Mouse (Mus musculus): ENCODE data around the gene Sipa1l1.

Sipa1l1 gene

DNA sequence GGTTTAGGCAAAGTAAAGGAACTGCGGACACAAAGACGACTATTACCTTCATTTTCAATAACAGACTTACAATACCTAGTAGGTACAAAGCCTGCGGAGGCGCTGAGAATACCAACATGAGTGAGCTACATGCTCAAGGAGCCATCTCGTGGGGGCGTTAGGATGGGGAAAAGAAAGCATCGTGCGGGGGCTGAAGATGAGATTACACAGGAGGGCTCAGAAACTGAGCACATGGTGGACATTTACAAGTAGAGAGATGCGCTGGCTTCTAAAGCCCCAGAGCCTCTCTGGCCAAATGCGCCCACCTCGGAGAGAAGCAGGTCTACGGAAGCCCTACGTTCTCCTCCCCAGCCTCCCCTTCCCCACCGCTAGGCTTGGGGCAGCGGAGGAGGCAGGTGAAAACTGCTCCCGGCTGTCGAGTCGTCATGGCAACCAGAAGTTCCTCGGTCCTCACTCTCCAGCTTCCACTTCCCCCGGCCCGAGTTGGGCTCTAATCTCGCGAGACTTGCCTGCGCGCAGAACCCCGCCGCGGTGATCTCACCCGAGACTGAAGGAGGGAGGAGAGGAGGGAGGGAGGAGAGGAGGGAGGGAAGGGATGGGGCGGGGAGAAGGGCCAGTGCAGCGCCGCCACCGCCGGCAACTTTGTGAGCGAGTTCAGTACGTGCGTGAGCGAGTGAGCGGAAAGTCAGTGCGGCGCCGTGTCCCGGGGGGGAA is at the start of gene Sipa1l1:
Gene Sipa1l1, plus strand, starts transcription at position 501 of the 714 bp plus-strand sequence.
- DNase-seq (ENCODE audit: inconsistent ontology term) = peak; percentile 99

GRCm38 (mm10) chr12:82121947-82122346 is 47.2 kb upstream of the Sipa1l1 start:
- DNase-seq (ENCODE audit: inconsistent ontology term) = peak; percentile 17

DNA sequence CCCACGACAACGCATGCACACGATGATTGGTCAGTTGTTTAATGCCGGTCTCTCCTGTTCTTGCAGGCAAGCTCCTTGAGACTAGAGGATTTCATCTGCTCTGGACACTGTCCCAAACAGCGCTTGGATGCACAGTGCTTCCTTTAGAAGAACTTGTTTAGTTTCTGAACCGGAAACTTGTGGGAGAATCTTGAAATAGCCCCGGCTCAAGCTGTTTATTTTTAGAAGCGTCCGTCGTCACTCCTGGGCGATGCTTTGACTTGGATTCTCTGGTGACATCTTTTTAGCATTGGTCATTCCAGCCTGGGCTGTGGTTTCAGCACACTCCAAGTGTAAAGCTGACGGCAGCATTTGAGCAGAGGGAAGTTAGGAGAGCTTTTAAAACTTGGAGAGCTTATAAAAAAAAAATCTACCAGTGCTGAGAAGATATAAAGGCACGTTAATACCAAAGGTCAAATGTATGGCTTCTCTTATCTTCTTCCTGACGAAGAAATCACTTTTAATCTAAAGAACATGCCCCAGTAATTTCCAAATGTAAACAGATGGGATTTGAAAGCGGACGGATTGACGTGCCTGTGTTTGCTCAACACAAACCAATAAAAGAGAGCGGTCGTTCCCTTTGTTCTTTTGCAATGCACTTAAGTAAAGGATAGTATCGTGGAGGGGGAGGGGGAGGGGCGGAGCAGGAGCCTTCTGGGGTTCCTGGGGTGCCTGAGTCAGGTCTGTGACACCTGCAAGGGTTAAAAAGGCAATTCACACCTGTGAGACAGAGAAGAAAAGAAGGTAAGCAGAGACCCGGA is 46.5 kb upstream of the Sipa1l1 start:
- DNase-seq (ENCODE audit: inconsistent ontology term) = peak; percentile 80

- DNase-seq (ENCODE audit: inconsistent ontology term) = no peak
These were observed 42.3 kb upstream of the Sipa1l1 start for GRCm38 (mm10) chr12:82126796-82127195.

GRCm38 (mm10) chr12:82139234-82140166 is 29.6 kb upstream of the Sipa1l1 start:
- no peak for DNase-seq (ENCODE audit: inconsistent ontology term)

DNA sequence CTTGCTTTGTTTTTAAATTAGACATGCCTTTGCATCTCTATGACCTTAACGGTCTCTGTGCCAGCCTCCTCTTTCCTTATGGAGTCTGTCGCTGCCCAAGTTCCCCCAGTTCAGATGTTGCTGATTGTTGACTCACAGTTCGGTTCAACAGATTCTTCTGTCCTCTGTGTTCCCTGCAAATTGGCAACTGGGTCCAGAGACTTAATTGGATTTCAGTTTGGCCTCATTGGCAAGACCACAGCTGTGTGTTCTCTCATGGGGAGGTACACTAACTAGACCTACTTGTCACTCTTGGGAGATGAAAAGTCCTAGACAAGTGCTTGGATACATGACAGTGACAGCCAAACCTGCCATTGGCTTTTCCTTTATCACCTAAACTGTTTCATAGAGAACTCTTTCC is 25.7 kb upstream of the Sipa1l1 start:
- peak; percentile 86 for DNase-seq (ENCODE audit: inconsistent ontology term)

GRCm38 (mm10) chr12:82145173-82145572 is 23.9 kb upstream of the Sipa1l1 start:
- no peak for DNase-seq (ENCODE audit: inconsistent ontology term)

GRCm38 (mm10) chr12:82147021-82147693 is 22.0 kb upstream of the Sipa1l1 start:
- DNase-seq (ENCODE audit: inconsistent ontology term) = no peak

DNA sequence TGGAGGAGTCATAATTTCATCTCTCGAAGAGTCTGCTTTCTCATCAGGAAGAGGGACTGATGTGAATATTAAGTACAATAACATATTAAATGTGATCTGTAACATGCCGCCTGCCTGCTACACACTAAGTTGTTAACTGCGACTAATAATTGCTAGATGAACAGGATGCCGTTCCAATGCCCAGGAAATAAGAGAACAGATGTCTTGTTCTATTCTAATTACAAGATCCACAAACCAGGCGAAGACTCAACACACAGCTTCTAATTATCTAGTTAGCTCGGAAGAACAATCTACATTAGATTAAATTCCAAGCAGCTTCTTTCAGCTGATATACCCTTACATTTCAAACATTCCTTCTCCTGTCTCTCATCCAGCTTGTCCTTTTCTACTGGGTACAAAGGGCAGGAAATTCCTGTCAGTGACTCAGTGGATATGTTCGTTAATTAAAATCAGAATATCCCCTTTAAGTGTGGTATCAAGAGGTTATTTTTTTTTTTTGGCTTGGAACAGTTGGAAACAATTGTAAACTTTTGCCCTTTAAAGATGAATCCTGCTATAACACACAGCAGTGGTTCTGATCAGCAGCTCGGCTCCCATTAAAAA is 20.7 kb upstream of the Sipa1l1 start:
- DNase-seq (ENCODE audit: inconsistent ontology term) = peak; percentile 95

DNA sequence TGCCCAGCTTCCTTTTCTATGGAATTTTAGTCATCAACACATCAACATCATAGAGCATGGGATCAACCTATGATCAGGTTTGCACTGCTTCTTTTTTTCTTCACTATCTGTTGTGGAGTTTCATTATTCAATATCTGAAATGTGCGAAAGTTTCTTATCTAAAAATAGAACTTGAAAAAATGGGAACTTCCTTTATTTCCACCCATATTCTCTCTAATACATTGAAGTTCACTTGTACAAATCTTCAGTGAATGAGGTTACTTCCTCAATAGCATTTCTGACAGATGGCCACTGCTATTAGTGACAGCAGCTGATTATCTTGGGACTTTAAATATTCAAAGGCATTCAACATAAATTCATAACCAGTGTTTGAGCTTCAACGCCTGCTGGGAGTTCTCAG is 18.1 kb upstream of the Sipa1l1 start:
- DNase-seq (ENCODE audit: inconsistent ontology term) = no peak

GRCm38 (mm10) chr12:82154527-82154926 is 14.6 kb upstream of the Sipa1l1 start:
- peak; percentile 97 for DNase-seq (ENCODE audit: inconsistent ontology term)

- no peak for DNase-seq (ENCODE audit: inconsistent ontology term)
These were observed 10.6 kb upstream of the Sipa1l1 start for GRCm38 (mm10) chr12:82158516-82158915.

- no peak for DNase-seq (ENCODE audit: inconsistent ontology term)
These were observed 9.7 kb upstream of the Sipa1l1 start for GRCm38 (mm10) chr12:82159372-82159771.

DNA sequence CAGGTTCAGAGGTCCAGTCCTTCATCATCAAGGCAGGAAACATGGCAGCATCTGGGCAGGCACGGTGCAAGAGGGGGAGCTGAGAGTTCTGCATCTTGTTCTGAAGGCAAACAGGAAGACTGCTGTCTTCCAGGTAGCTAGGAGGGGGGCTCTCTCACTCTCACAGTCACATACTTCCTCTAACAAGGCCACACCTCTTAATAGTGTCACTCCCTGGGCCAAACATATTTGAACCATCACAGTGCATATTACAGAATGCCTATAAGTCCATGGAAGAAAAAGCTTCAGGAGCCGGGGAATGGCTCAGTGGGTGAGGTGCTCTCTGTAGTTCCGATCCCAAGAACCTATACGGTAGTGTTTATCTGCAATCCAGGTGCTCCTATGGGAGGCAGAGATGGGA is 3.5 kb upstream of the Sipa1l1 start:
- no peak for DNase-seq (ENCODE audit: inconsistent ontology term)

GRCm38 (mm10) chr12:82166101-82166571 is 3.0 kb upstream of the Sipa1l1 start:
- DNase-seq (ENCODE audit: inconsistent ontology term) = no peak

- peak; percentile 93 for DNase-seq (ENCODE audit: inconsistent ontology term)
These were observed 681 bp downstream of the Sipa1l1 start for GRCm38 (mm10) chr12:82169571-82170431.

- peak; percentile 68 for DNase-seq (ENCODE audit: inconsistent ontology term)
These were observed 1.6 kb downstream of the Sipa1l1 start for GRCm38 (mm10) chr12:82170461-82171279.

DNA sequence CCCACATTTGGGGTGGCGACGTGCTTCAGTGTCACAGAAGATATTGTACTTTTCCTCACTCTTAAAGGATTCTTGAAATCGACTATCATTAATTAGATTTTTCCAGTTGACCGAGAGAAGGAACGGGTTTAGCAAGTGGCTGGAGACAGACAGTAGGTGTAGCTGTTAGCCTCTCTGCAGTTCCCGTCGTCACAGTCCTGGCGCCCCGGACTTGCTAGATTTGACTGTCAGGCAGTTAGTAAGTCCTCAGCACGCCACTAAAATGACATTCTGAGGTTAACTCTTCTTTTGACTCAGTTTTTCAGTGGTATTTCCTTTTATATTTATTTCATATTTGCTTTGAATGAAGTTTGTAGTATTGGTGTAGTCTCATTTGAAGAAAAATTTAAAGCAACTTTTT is 2.5 kb downstream of the Sipa1l1 start:
- peak; percentile 54 for DNase-seq (ENCODE audit: inconsistent ontology term)

GRCm38 (mm10) chr12:82173623-82174022 is 4.5 kb downstream of the Sipa1l1 start:
- DNase-seq (ENCODE audit: inconsistent ontology term) = no peak

Data from Muller cell, postnatal 12 days (primary cell).